Mouse (Mus musculus) naive thymus-derived CD4-positive, alpha-beta T cell, adult 2 months (primary cell): ENCODE data around the gene Setd3.

Experiments
- DNase-seq: peaks from one replicate; pipeline ENCODE4 v3.0.0-alpha.2; 2011; ENCODE audit warnings: low read depth

Setd3 gene

GRCm38 (mm10) chr12:108072907-108073306, 106.2 kb downstream of the Setd3 start:
- no peak for DNase-seq

GRCm38 (mm10) chr12:108070685-108071662, 108.1 kb downstream of the Setd3 start:
- DNase-seq = no peak

GRCm38 (mm10) chr12:108069504-108069903, 109.6 kb downstream of the Setd3 start:
- DNase-seq = no peak

GRCm38 (mm10) chr12:108067811-108068375, 111.2 kb downstream of the Setd3 start:
- no peak for DNase-seq

GRCm38 (mm10) chr12:108067231-108067630, 111.9 kb downstream of the Setd3 start:
- DNase-seq = no peak

GRCm38 (mm10) chr12:108064396-108064998, 114.6 kb downstream of the Setd3 start:
- DNase-seq = no peak

- no peak for DNase-seq
These were observed 115.1 kb downstream of the Setd3 start for GRCm38 (mm10) chr12:108063986-108064385.

- no peak for DNase-seq
These were observed 117.0 kb downstream of the Setd3 start for GRCm38 (mm10) chr12:108062137-108062536.

- no peak for DNase-seq
These were observed 117.5 kb downstream of the Setd3 start for GRCm38 (mm10) chr12:108061661-108062060.
